Mouse (Mus musculus) neural tube, embryonic 14.5 days (tissue): ENCODE data around the gene Mef2b. TPM values are rescaled to one million over a fixed set of nuclear protein-coding genes. Genes with fewer than 3 reads are reported as not detected.

Source experiments
- ATAC-seq: fragments of 200-750 bp; cut with Nextera tagmentation; 2 replicates; pipeline ENCODE4 v1.8.0; 2017; ENCODE audit warnings: low read depth, mild to moderate bottlenecking, moderate TSS enrichment, moderate library complexity
- H3K27ac ChIP-seq: fragments of 300-500 bp; sonication (generic); 2 replicates; pipeline ENCODE4 v1.5.1; 2014; ENCODE audit warnings: low read depth, mild to moderate bottlenecking, control low read depth, low read length, moderate library complexity, mixed read lengths
- H3K27me3 ChIP-seq: fragments of 300-500 bp; sonication (generic); 2 replicates; pipeline ENCODE4 v1.6.1; 2014; ENCODE audit warnings: low read length; ENCODE audit not compliant: control insufficient read depth, insufficient read depth
- H3K36me3 ChIP-seq: fragments of 300-500 bp; sonication (generic); 2 replicates; pipeline ENCODE4 v1.6.1; 2014; ENCODE audit warnings: low read length, mixed read lengths; ENCODE audit not compliant: control insufficient read depth, insufficient read depth
- H3K4me1 ChIP-seq: fragments of 300-500 bp; sonication (generic); 2 replicates; pipeline ENCODE4 v1.6.1; 2014; ENCODE audit warnings: low read length; ENCODE audit not compliant: control insufficient read depth, insufficient read depth
- H3K4me2 ChIP-seq: fragments of 300-500 bp; sonication (generic); 2 replicates; pipeline ENCODE4 v1.6.1; 2014; ENCODE audit warnings: mild to moderate bottlenecking, low read depth, low read length, control low read depth
- H3K4me3 ChIP-seq: fragments of 300-500 bp; sonication (generic); 2 replicates; pipeline ENCODE4 v1.5.1; 2014; ENCODE audit warnings: low read depth, low read length, control low read depth, mixed read lengths
- H3K9ac ChIP-seq: fragments of 300-500 bp; sonication (generic); replicated peaks from 2 replicates; pipeline ENCODE4 v1.6.1; 2014; ENCODE audit warnings: low read depth, mild to moderate bottlenecking, control low read depth, low read length, mixed read lengths
- H3K9me3 ChIP-seq: fragments of 300-500 bp; sonication (generic); 2 replicates; pipeline ENCODE4 v1.6.1; 2016; ENCODE audit warnings: low read length; ENCODE audit not compliant: control insufficient read depth
- WGBS: fragments of 180-500 bp; shearing (Covaris S2); extraction: QIAGEN DNeasy Blood & Tissue Kit; methylation state at CpG from one replicate; pipeline ENCODE4 v1.1.7; 2014; 5-methylcytosine and 5-hydroxymethylcytosine counted together
- polyA plus RNA-seq: library from polyadenylated mRNA; unstranded; fragments of >200 nt; fragmentation: Nextera tagmentation; extraction: Ambion mirVana; gene quantifications from 2 replicates; pipeline ENCODE4 v1.2.1, GENCODE M21; 2014

Mef2b gene
- polyA plus RNA-seq, 1 experiment from 2014 or later, result 0.72 TPM

- no peak overlapping the region for H3K27ac ChIP-seq
- ATAC-seq, result no peak
- no peaks in the 10 kb centered on the region for H3K9me3 ChIP-seq
- peaks cover 23% of the 10 kb centered on the region for H3K4me1 ChIP-seq
- H3K9ac ChIP-seq, result no peak overlapping the region
- H3K4me2 ChIP-seq, result no peak overlapping the region
- 24% methylated on average over 6 of the region's 6 CpGs for WGBS
- H3K27me3 ChIP-seq, result no peaks in the 10 kb centered on the region
- H3K36me3 ChIP-seq, result peaks cover 50% of the 10 kb centered on the region
- H3K4me3 ChIP-seq, result no peak overlapping the region
These were observed 25.0 kb upstream of the Mef2b start for GRCm38 (mm10) chr8:70114488-70114887.

DNA sequence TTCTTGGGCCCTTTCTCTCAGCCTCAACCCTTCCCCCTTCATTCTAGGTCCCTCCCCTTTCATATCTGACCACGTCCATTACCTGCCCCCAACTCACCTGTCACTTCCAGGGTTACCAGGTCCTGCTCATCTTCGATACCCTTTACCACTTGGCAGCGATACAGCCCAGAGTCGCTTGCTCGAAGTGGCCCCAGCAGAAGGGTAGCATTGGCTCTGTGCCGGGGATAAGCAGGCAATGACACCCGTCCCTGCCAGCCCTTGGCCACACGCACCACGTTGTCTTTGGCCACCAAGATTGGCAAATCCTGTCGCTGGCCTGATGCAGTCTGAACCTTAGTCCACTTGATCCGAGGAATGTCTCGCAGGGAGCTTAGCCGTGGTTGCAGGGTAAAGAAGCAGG, 24.6 kb upstream of the Mef2b start:
- H3K4me3 ChIP-seq, result no peak overlapping the region
- H3K9me3 ChIP-seq, result no peaks in the 10 kb centered on the region
- H3K9ac ChIP-seq, result no peak overlapping the region
- peaks cover 46% of the 10 kb centered on the region for H3K36me3 ChIP-seq
- H3K27me3 ChIP-seq, result no peaks in the 10 kb centered on the region
- no peak overlapping the region for H3K4me2 ChIP-seq
- WGBS, result 74% methylated on average over 13 of the region's 13 CpGs
- H3K27ac ChIP-seq, result no peak overlapping the region
- ATAC-seq, result no peak
- H3K4me1 ChIP-seq, result peaks cover 23% of the 10 kb centered on the region

- WGBS, result 9% methylated on average over 9 of the region's 9 CpGs
These were observed 21.9 kb upstream of the Mef2b start for GRCm38 (mm10) chr8:70117611-70118010.

GRCm38 (mm10) chr8:70118726-70119700, 20.5 kb upstream of the Mef2b start:
- peak overlapping the region; percentile 92 for H3K27ac ChIP-seq
- peak overlapping the region; percentile 88 for H3K4me2 ChIP-seq
- H3K36me3 ChIP-seq, result peaks cover 12% of the 10 kb centered on the region; the same call in 1 of the 2 replicates
- peak overlapping the region; percentile 66 for H3K4me3 ChIP-seq
- ATAC-seq, result peak; percentile 83
- H3K4me1 ChIP-seq, result peaks cover 23% of the 10 kb centered on the region
- no peaks in the 10 kb centered on the region for H3K27me3 ChIP-seq
- 2% methylated on average over 17 of the region's 17 CpGs for WGBS
- peak overlapping the region; percentile 81 for H3K9ac ChIP-seq
- H3K9me3 ChIP-seq, result no peaks in the 10 kb centered on the region

More at GRCm38 (mm10) chr8:70117611-70118010, 21.9 kb upstream of the Mef2b start:
- H3K9ac ChIP-seq, result peak overlapping the region; percentile 17; the same call in 1 of the 2 replicates
- peaks cover 23% of the 10 kb centered on the region for H3K4me1 ChIP-seq
- no peaks in the 10 kb centered on the region for H3K27me3 ChIP-seq
- H3K36me3 ChIP-seq, result peaks cover 21% of the 10 kb centered on the region; the same call in 1 of the 2 replicates
- H3K9me3 ChIP-seq, result no peaks in the 10 kb centered on the region
- ATAC-seq, result no peak
- H3K4me2 ChIP-seq, result peak overlapping the region; percentile 88
- no peak overlapping the region for H3K4me3 ChIP-seq
- H3K27ac ChIP-seq, result no peak overlapping the region

- under 1% methylated on average over 19 of the region's 19 CpGs for WGBS
- Histone ChIP-seq H3K4me1 (peaks cover 23% of the 10 kb centered on the region), H3K27ac (peak within 1 kb of the TSS; percentile 92), H3K4me2 (peak within 1 kb of the TSS; percentile 88), H3K27me3 (no peaks in the 10 kb centered on the region), H3K9ac (peak within 1 kb of the TSS; percentile 81), H3K4me3 (peak within 1 kb of the TSS; percentile 66), H3K9me3 (no peaks in the 10 kb centered on the region), H3K36me3 (peaks cover 5% of the 10 kb centered on the region; the same call in 1 of the 2 replicates)
- ATAC-seq, result peak; percentile 73
These were observed 18.8 kb upstream of the Mef2b start, which contains the start of gene Ncan for GRCm38 (mm10) chr8:70120667-70121066. Gene Ncan (minus strand): TSS chr8:70120873.

DNA sequence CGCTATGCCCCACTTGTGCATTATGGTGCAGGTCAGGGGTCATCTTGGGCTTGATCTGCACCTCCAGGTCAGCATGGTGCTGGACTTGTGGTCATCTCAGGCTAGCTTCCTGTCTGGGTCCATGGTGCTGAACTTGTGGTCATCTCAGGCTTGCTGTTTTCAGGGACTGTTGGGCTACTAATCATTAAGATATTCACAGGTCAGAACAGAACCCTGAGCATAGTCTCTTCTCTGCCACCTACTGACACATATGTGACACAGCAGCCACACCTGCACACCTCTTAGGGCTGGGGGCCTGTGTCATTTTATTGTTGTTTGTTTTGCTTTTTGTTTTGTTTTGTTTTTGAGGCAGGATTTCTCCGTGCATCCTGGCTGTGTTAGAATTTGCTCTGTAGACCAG, 16.6 kb upstream of the Mef2b start:
- 54% methylated on average over 2 of the region's 2 CpGs for WGBS
- Histone ChIP-seq H3K27me3 (no peaks in the 10 kb centered on the region), H3K9ac (no peak overlapping the region), H3K4me1 (peaks cover 9% of the 10 kb centered on the region), H3K9me3 (no peaks in the 10 kb centered on the region), H3K4me3 (no peak overlapping the region), H3K27ac (no peak overlapping the region), H3K4me2 (no peak overlapping the region), H3K36me3 (no peaks in the 10 kb centered on the region)
- ATAC-seq, result no peak

- Histone ChIP-seq H3K4me3 (no peak overlapping the region), H3K27me3 (no peaks in the 10 kb centered on the region), H3K27ac (no peak overlapping the region), H3K4me2 (no peak overlapping the region), H3K9ac (no peak overlapping the region), H3K36me3 (no peaks in the 10 kb centered on the region), H3K9me3 (no peaks in the 10 kb centered on the region), H3K4me1 (no peaks in the 10 kb centered on the region)
- 68% methylated on average over 8 of the region's 8 CpGs for WGBS
- ATAC-seq, result no peak
These were observed 14.5 kb upstream of the Mef2b start for GRCm38 (mm10) chr8:70124992-70125391.

- Histone ChIP-seq H3K36me3 (peaks cover 5% of the 10 kb centered on the region), H3K4me3 (no peak overlapping the region), H3K9me3 (no peaks in the 10 kb centered on the region), H3K4me2 (no peak overlapping the region), H3K27me3 (no peaks in the 10 kb centered on the region), H3K4me1 (peaks cover 6% of the 10 kb centered on the region), H3K27ac (peak overlapping the region; percentile 41), H3K9ac (no peak overlapping the region)
- WGBS, result 78% methylated on average over 3 of the region's 3 CpGs
- ATAC-seq, result 0 out of 2 replicates have a peak, but pooled peaks have one; percentile 12
These were observed 11.1 kb upstream of the Mef2b start for GRCm38 (mm10) chr8:70128435-70128834.
